Mouse (Mus musculus) lung, postnatal 0 days (tissue): Measurements from ENCODE around the gene Blm. TPM values are rescaled to one million over a fixed set of nuclear protein-coding genes. Genes with fewer than 3 reads are reported as not detected.

ENCODE experiments used
- ATAC-seq: fragments of 200-750 bp; cut with Nextera tagmentation; 2 replicates; pipeline ENCODE4 v1.8.0; 2017; ENCODE audit warnings: moderate library complexity
- DNase-seq: peaks from one replicate; pipeline ENCODE4 v3.0.0-alpha.2; 2016; ENCODE audit warnings: low spot score
- H3K27ac ChIP-seq: fragments of 300-500 bp; sonication (generic); 2 replicates; pipeline ENCODE4 v1.5.1; 2014; ENCODE audit warnings: antibody characterized with exemption, mild to moderate bottlenecking, low read length, mixed read lengths
- H3K27me3 ChIP-seq: fragments of 300-500 bp; sonication (generic); replicated peaks from 2 replicates; pipeline ENCODE4 v1.6.1; 2014; ENCODE audit warnings: low read length, mixed read lengths; ENCODE audit not compliant: insufficient read depth
- H3K36me3 ChIP-seq: fragments of 300-500 bp; sonication (generic); 2 replicates; pipeline ENCODE4 v1.6.1; 2014; ENCODE audit warnings: low read length, mixed read lengths; ENCODE audit not compliant: insufficient read depth
- H3K4me1 ChIP-seq: fragments of 300-500 bp; sonication (generic); 2 replicates; pipeline ENCODE4 v1.6.1; 2014; ENCODE audit warnings: antibody characterized with exemption, low read depth, low read length, mixed read lengths; ENCODE audit not compliant: insufficient read depth
- H3K4me2 ChIP-seq: fragments of 300-500 bp; sonication (generic); replicated peaks from 2 replicates; pipeline ENCODE4 v1.6.1; 2014; ENCODE audit warnings: low read depth, mild to moderate bottlenecking, low read length, moderate library complexity, mixed read lengths
- H3K4me3 ChIP-seq: fragments of 300-500 bp; sonication (generic); 2 replicates; pipeline ENCODE4 v1.5.1; 2014; ENCODE audit warnings: low read depth, low read length
- H3K9ac ChIP-seq: fragments of 300-500 bp; sonication (generic); replicated peaks from 2 replicates; pipeline ENCODE4 v1.6.1; 2014; ENCODE audit warnings: low read depth, mild to moderate bottlenecking
- H3K9me3 ChIP-seq: fragments of 300-500 bp; sonication (generic); 2 replicates; pipeline ENCODE4 v1.6.1; 2016; ENCODE audit warnings: low read length, mixed read lengths
- CTCF ChIP-seq: IDR thresholded peaks from 2 replicates; pipeline ENCODE4 v1.5.1; 2016; ENCODE audit warnings: antibody characterized with exemption, mild to moderate bottlenecking
- EP300 ChIP-seq: IDR thresholded peaks from 2 replicates; pipeline ENCODE4 v1.6.1; 2016; ENCODE audit warnings: antibody characterized with exemption, mild to moderate bottlenecking, control low read depth
- WGBS: fragments of 180-500 bp; shearing (Covaris S2); extraction: QIAGEN DNeasy Blood & Tissue Kit; methylation state at CpG from one replicate; pipeline ENCODE4 v1.1.7; 2014; 5-methylcytosine and 5-hydroxymethylcytosine counted together
- polyA plus RNA-seq: library from polyadenylated mRNA; unstranded; fragments of >200 nt; fragmentation: Nextera tagmentation; extraction: Ambion mirVana; gene quantifications from 2 replicates; pipeline ENCODE4 v1.2.1, GENCODE M21; 2015

Gene Blm
- polyA plus RNA-seq, 1 experiment from 2014 or later, result 2.4 TPM

GRCm38 (mm10) chr7:80446221-80446878 lies 88.6 kb downstream of the Blm start:
- H3K36me3 ChIP-seq, result no peaks in the 10 kb centered on the region
- no peaks in the 10 kb centered on the region for H3K9me3 ChIP-seq
- no peak overlapping the region for H3K4me3 ChIP-seq
- no peak for ATAC-seq
- H3K27me3 ChIP-seq, result no peaks in the 10 kb centered on the region
- DNase-seq, result no peak
- H3K27ac ChIP-seq, result no peak overlapping the region
- TF ChIP-seq EP300 (no peak), CTCF (peak; percentile 8; the same call in 1 of the 2 replicates)
- H3K4me1 ChIP-seq, result peaks cover 14% of the 10 kb centered on the region; the same call in 1 of the 2 replicates
- 51% methylated on average over 7 of the region's 7 CpGs for WGBS
- H3K9ac ChIP-seq, result no peak overlapping the region
- H3K4me2 ChIP-seq, result no peak overlapping the region

GRCm38 (mm10) chr7:80445492-80445891 lies 89.4 kb downstream of the Blm start:
- peak; percentile 84 for ATAC-seq
- DNase-seq, result peak; percentile 75
- no peak overlapping the region for H3K9ac ChIP-seq
- no peaks in the 10 kb centered on the region for H3K9me3 ChIP-seq
- 9% methylated on average over 6 of the region's 6 CpGs for WGBS
- TF ChIP-seq EP300, result no peak
- TF ChIP-seq CTCF, result no peak
- peaks cover 14% of the 10 kb centered on the region; the same call in 1 of the 2 replicates for H3K4me1 ChIP-seq
- H3K4me3 ChIP-seq, result no peak overlapping the region
- H3K27ac ChIP-seq, result no peak overlapping the region; the same call in 1 of the 2 replicates
- no peaks in the 10 kb centered on the region for H3K36me3 ChIP-seq
- no peaks in the 10 kb centered on the region for H3K27me3 ChIP-seq
- H3K4me2 ChIP-seq, result no peak overlapping the region; the same call in 1 of the 2 replicates

GRCm38 (mm10) chr7:80444401-80445249 lies 90.3 kb downstream of the Blm start:
- no peak for TF ChIP-seq EP300
- TF ChIP-seq CTCF, result 0 out of 2 replicates have a peak, but pooled peaks have one; percentile 9
- no peak overlapping the region for H3K27ac ChIP-seq
- H3K4me1 ChIP-seq, result peaks cover 14% of the 10 kb centered on the region; the same call in 1 of the 2 replicates
- H3K36me3 ChIP-seq, result no peaks in the 10 kb centered on the region
- H3K9me3 ChIP-seq, result no peaks in the 10 kb centered on the region
- no peak overlapping the region for H3K4me3 ChIP-seq
- peak; percentile 40 for DNase-seq
- 30% methylated on average over 17 of the region's 17 CpGs for WGBS
- H3K4me2 ChIP-seq, result no peak overlapping the region
- H3K27me3 ChIP-seq, result no peaks in the 10 kb centered on the region
- ATAC-seq, result peak; percentile 29
- no peak overlapping the region for H3K9ac ChIP-seq

GRCm38 (mm10) chr7:80443124-80443523 lies 91.8 kb downstream of the Blm start:
- peaks cover 14% of the 10 kb centered on the region; the same call in 1 of the 2 replicates for H3K4me1 ChIP-seq

GRCm38 (mm10) chr7:80441986-80442904 lies 92.7 kb downstream of the Blm start:
- no peak overlapping the region for H3K9ac ChIP-seq
- no peak for DNase-seq
- H3K9me3 ChIP-seq, result no peaks in the 10 kb centered on the region
- WGBS, result 71% methylated on average over 11 of the region's 11 CpGs
- H3K4me1 ChIP-seq, result peaks cover 14% of the 10 kb centered on the region; the same call in 1 of the 2 replicates
- H3K27me3 ChIP-seq, result no peaks in the 10 kb centered on the region
- H3K27ac ChIP-seq, result no peak overlapping the region
- H3K36me3 ChIP-seq, result no peaks in the 10 kb centered on the region
- ATAC-seq, result no peak
- H3K4me3 ChIP-seq, result no peak overlapping the region
- no peak for TF ChIP-seq CTCF
- TF ChIP-seq EP300, result no peak
- H3K4me2 ChIP-seq, result no peak overlapping the region

More at GRCm38 (mm10) chr7:80443124-80443523, 91.8 kb downstream of the Blm start:
- no peaks in the 10 kb centered on the region for H3K36me3 ChIP-seq
- DNase-seq (no peak), ATAC-seq (no peak)
- WGBS, result 87% methylated on average over 3 of the region's 3 CpGs
- no peak overlapping the region for H3K4me2 ChIP-seq
- TF ChIP-seq EP300 (no peak), CTCF (no peak)
- no peak overlapping the region for H3K9ac ChIP-seq
- no peak overlapping the region for H3K27ac ChIP-seq
- no peaks in the 10 kb centered on the region for H3K27me3 ChIP-seq
- no peak overlapping the region for H3K4me3 ChIP-seq
- H3K9me3 ChIP-seq, result no peaks in the 10 kb centered on the region
